Mouse (Mus musculus): Measurements from ENCODE around the gene Slbp.

Gene Slbp

GRCm38 (mm10) chr5:33651921-33652782 lies at the start of gene Slbp:
Gene Slbp (minus strand): TSS chr5:33652574.
- DNase-seq (ENCODE audit: low spot score in 2 of 2) = peak; percentile 95 to 96

- DNase-seq (ENCODE audit: low spot score in 2 of 2) = no peak
Observed at GRCm38 (mm10) chr5:33701832-33702231, 49.5 kb upstream of the Slbp start.

GRCm38 (mm10) chr5:33700010-33700409 lies 47.6 kb upstream of the Slbp start:
- DNase-seq (ENCODE audit: low spot score in 2 of 2) = no peak

GRCm38 (mm10) chr5:33698669-33699068 lies 46.3 kb upstream of the Slbp start:
- no peak for DNase-seq (ENCODE audit: low spot score in 2 of 2)

GRCm38 (mm10) chr5:33697947-33698512 lies 45.7 kb upstream of the Slbp start:
- DNase-seq (ENCODE audit: low spot score in 2 of 2) = no peak

GRCm38 (mm10) chr5:33697534-33697933 lies 45.2 kb upstream of the Slbp start:
- no peak for DNase-seq (ENCODE audit: low spot score in 2 of 2)

GRCm38 (mm10) chr5:33696430-33696829 lies 44.1 kb upstream of the Slbp start:
- DNase-seq (ENCODE audit: low spot score in 2 of 2) = no peak

- DNase-seq (ENCODE audit: low spot score in 2 of 2) = no peak
Observed at GRCm38 (mm10) chr5:33695718-33696121, 43.3 kb upstream of the Slbp start.

- DNase-seq (ENCODE audit: low spot score in 2 of 2) = peak; percentile 39 to 40
Observed at GRCm38 (mm10) chr5:33694848-33695717, 42.7 kb upstream of the Slbp start.

GRCm38 (mm10) chr5:33694461-33694847 lies 42.1 kb upstream of the Slbp start:
- DNase-seq (ENCODE audit: low spot score in 2 of 2) = no peak

GRCm38 (mm10) chr5:33692393-33692792 lies 40.0 kb upstream of the Slbp start:
- DNase-seq (ENCODE audit: low spot score in 2 of 2) = no peak

- DNase-seq (ENCODE audit: low spot score in 2 of 2) = no peak
Observed at GRCm38 (mm10) chr5:33689852-33690645, 37.7 kb upstream of the Slbp start.

- no peak for DNase-seq (ENCODE audit: low spot score in 2 of 2)
Observed at GRCm38 (mm10) chr5:33689221-33689844, 37.0 kb upstream of the Slbp start.

- DNase-seq (ENCODE audit: low spot score in 2 of 2) = no peak
Observed at GRCm38 (mm10) chr5:33688278-33689220, 36.2 kb upstream of the Slbp start.

- DNase-seq (ENCODE audit: low spot score in 2 of 2) = no peak
Observed at GRCm38 (mm10) chr5:33687142-33687541, 34.8 kb upstream of the Slbp start.

GRCm38 (mm10) chr5:33684932-33685331 lies 32.6 kb upstream of the Slbp start:
- DNase-seq (ENCODE audit: low spot score in 2 of 2) = no peak

GRCm38 (mm10) chr5:33683897-33684652 lies 31.7 kb upstream of the Slbp start:
- peak; percentile 39 to 57 for DNase-seq (ENCODE audit: low spot score in 2 of 2)

GRCm38 (mm10) chr5:33682963-33683362 lies 30.6 kb upstream of the Slbp start:
- DNase-seq (ENCODE audit: low spot score in 2 of 2) = no peak

Data from right cerebral cortex, adult 2 months (tissue).